Mouse (Mus musculus) embryo, embryonic 10 days (tissue): ENCODE results near the gene 4930523C07Rik.

ENCODE experiments used
- DNase-seq: peaks from one replicate; pipeline ENCODE4 v3.0.0-alpha.2; 2015; ENCODE audit warnings: low spot score

4930523C07Rik gene

DNA sequence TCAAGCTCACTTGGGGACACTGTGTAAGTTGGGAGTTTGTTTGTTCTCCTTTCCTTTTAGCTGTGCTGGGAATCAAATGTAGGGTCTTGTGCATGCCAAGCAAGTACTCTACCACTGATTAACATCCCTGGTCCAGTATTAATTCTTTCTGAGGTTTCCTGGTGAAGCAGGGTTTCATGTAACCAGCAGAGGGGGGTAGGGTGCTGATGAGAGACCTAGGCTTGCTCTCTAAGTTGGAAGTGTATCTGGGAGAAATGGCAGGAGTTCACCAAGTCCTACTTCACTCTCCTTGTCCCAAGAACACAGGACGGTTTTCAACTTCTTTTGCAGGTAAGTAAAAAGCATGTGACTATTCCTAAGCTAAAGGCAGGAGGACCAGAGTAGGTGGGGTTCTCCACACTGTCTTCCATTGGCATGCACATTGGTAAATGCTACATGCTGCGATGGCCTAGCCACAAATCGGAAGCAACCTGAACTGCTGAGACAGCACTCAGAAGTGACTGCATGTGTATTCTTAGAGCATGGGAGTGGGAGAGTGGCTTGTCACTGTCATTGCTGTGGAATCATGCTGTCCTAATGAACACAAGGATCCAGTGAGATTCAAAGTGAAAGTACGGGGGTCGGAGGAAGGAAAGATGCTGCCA is 55.6 kb downstream of the 4930523C07Rik start:
- DNase-seq, result no peak

DNA sequence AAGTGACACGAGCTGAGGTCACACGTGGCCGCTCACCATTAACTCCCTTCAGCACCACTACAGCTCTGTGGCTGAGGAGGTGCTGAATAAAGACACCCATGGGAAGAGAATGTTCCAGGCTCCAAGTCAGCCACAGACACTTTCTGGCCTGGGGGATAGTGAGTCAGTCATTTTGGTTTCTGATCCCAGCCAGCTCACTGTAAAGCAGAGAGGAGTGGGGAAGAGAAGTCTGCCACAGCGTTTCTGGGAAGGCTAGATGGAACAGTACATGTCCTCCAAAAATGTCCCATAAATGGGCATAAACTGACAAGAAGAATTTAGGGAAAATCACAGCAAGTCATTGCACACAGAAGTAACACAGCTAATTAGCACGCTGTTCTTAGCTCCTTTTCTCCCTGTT is 56.8 kb downstream of the 4930523C07Rik start:
- no peak for DNase-seq

GRCm38 (mm10) chr1:160105426-160105825 is 61.2 kb downstream of the 4930523C07Rik start:
- DNase-seq, result no peak

DNA sequence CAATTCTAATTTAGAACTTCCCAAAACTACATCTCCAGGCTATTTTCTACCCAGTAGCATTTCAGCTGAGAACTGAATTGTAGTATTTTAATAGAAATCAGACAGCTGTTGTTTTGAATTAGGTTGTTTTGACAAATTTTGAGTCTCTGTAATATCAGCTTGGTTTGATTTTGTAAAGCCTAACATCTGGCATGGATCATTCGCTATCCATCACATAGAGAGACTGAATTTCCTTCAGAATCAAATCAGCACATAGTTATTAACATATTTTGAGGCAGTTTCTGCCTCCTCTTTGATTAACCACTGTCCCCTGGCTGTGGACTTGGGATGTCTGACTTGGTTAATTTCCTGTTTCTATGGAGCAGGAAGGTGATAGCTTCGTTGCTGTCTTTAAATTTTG is 64.4 kb downstream of the 4930523C07Rik start:
- no peak for DNase-seq

DNA sequence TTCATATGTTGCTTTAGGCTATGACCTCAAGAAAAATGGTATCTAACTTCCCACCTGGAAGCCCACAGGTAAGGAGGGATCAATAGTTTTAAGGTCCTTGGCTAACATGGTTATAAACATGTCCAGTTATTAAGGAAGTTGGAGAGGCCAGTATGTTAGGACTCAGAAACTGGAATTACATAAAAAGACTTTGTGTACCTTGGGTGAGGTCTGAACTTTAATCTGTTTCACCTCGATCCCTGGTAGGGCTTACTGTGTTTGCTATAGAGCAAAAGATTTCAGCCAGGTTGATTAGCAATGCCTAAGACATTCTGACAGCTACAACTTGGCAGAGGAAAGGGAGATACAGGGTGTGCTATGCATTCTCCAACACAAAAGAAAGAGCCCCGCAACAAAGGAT is 79.8 kb downstream of the 4930523C07Rik start:
- DNase-seq, result no peak
